Mouse (Mus musculus) megakaryocyte, adult 5-6 weeks (primary cell): ENCODE results near the gene Adat3. TPM values are rescaled to one million over a fixed set of nuclear protein-coding genes. Genes with fewer than 3 reads are reported as not detected.
"Not testable (repeated sequence)": the region's sequence is repeated elsewhere in the genome, so short reads cannot be mapped to it uniquely, and the experiment has no call there.

Experiments
- ATAC-seq: 2 replicates; pipeline ENCODE4 v1.8.0; 2016; ENCODE audit warnings: mild to moderate bottlenecking, inconsistent platforms; ENCODE audit not compliant: poor library complexity, severe bottlenecking
- total RNA-seq, 2 experiments: library from RNA; stranded (forward) in 1 of 2; stranded (reverse) in 1 of 2; fragments of 153-499, 151-499 nt in 1 of 2; fragments of 221-1000, 200-1000 nt in 1 of 2; gene quantifications; 2 replicates each; pipeline versions ENCODE4 v1.2.3 to v1.2.4; 2015 to 2017

Adat3 gene
- total RNA-seq, 2 experiments from 2014 or later: 0.91 to 3.8 TPM

- ATAC-seq: peak; percentile 66
These were observed 24.4 kb upstream of the Adat3 start for GRCm38 (mm10) chr10:80578131-80578750.

- 0 out of 2 replicates have a peak, but pooled peaks have one; percentile 17 for ATAC-seq
These were observed 23.8 kb upstream of the Adat3 start for GRCm38 (mm10) chr10:80578911-80579310.

- ATAC-seq: no peak
These were observed 19.6 kb upstream of the Adat3 start for GRCm38 (mm10) chr10:80583047-80583446.

GRCm38 (mm10) chr10:80584045-80584488 is 18.6 kb upstream of the Adat3 start:
- no peak for ATAC-seq

GRCm38 (mm10) chr10:80584642-80585552 is 17.8 kb upstream of the Adat3 start:
- no peak for ATAC-seq

GRCm38 (mm10) chr10:80585581-80585980 is 17.1 kb upstream of the Adat3 start:
- no peak for ATAC-seq

- ATAC-seq: no peak
These were observed 16.0 kb upstream of the Adat3 start for GRCm38 (mm10) chr10:80586407-80587304.

- no peak for ATAC-seq
These were observed 15.4 kb upstream of the Adat3 start for GRCm38 (mm10) chr10:80587305-80587657.

- peak; percentile 20; the same call in 1 of the 2 replicates for ATAC-seq
These were observed 13.4 kb upstream of the Adat3 start for GRCm38 (mm10) chr10:80589127-80589878.

- ATAC-seq: peak; percentile 96
These were observed 12.5 kb upstream of the Adat3 start, which contains the start of gene Abhd17a for GRCm38 (mm10) chr10:80589879-80590854. Abhd17a (minus strand) TSS chr10:80590341.

- no peak for ATAC-seq
These were observed 6.4 kb upstream of the Adat3 start for GRCm38 (mm10) chr10:80596318-80596717.

GRCm38 (mm10) chr10:80603364-80603763 is 684 bp downstream of the Adat3 start:
- ATAC-seq: no peak

- no peak for ATAC-seq
These were observed 1.4 kb downstream of the Adat3 start for GRCm38 (mm10) chr10:80604001-80604509.

GRCm38 (mm10) chr10:80604988-80605387 is 2.3 kb downstream of the Adat3 start:
- no peak for ATAC-seq

- not testable (repeated sequence) for ATAC-seq
These were observed 3.0 kb downstream of the Adat3 start, which contains the start of gene Gm49322 for GRCm38 (mm10) chr10:80605721-80606120. Gm49322 (plus strand) TSS chr10:80606021.

GRCm38 (mm10) chr10:80606306-80606705 is 3.6 kb downstream of the Adat3 start:
- no peak for ATAC-seq

- no peak for ATAC-seq
These were observed 4.2 kb downstream of the Adat3 start for GRCm38 (mm10) chr10:80606737-80607350.

GRCm38 (mm10) chr10:80608435-80608834 is 5.8 kb downstream of the Adat3 start:
- no peak for ATAC-seq
